Mouse (Mus musculus) midbrain, postnatal 0 days (tissue): ENCODE results near the gene Snd1. TPM values are rescaled to one million over a fixed set of nuclear protein-coding genes. Genes with fewer than 3 reads are reported as not detected.

Experiments used
- ATAC-seq: fragments of 200-750 bp; cut with Nextera tagmentation; 2 replicates; pipeline ENCODE4 v1.8.0; 2017; ENCODE audit warnings: moderate number of reproducible peaks, mild to moderate bottlenecking, moderate TSS enrichment, moderate library complexity; ENCODE audit not compliant: low FRiP score
- DNase-seq: peaks from one replicate; pipeline ENCODE4 v3.0.0-alpha.2; 2015; ENCODE audit warnings: low spot score
- H3K27ac ChIP-seq: fragments of 300-500 bp; sonication (generic); 2 replicates; pipeline ENCODE4 v1.5.1; 2014; ENCODE audit warnings: low read depth, mild to moderate bottlenecking, low read length, mixed read lengths
- H3K27me3 ChIP-seq: fragments of 300-500 bp; sonication (generic); 2 replicates; pipeline ENCODE4 v1.6.1; 2014; ENCODE audit warnings: low read length, control low read depth, mixed read lengths; ENCODE audit not compliant: insufficient read depth
- H3K36me3 ChIP-seq: fragments of 300-500 bp; sonication (generic); 2 replicates; pipeline ENCODE4 v1.6.1; 2014; ENCODE audit warnings: low read length, control low read depth, mixed read lengths; ENCODE audit not compliant: insufficient read depth
- H3K4me1 ChIP-seq: fragments of 300-500 bp; sonication (generic); 2 replicates; pipeline ENCODE4 v1.6.1; 2014; ENCODE audit warnings: mild to moderate bottlenecking, control low read depth, antibody characterized with exemption, low read length, mixed read lengths; ENCODE audit not compliant: insufficient read depth
- H3K4me2 ChIP-seq: fragments of 300-500 bp; sonication (generic); 2 replicates; pipeline ENCODE4 v1.6.1; 2014; ENCODE audit warnings: low read depth, mild to moderate bottlenecking, low read length, mixed read lengths; ENCODE audit not compliant: poor library complexity, severe bottlenecking
- H3K4me3 ChIP-seq: fragments of 300-500 bp; sonication (generic); 2 replicates; pipeline ENCODE4 v1.5.1; 2014; ENCODE audit warnings: low read depth, mild to moderate bottlenecking, low read length, moderate library complexity
- H3K9ac ChIP-seq: fragments of 300-500 bp; sonication (generic); replicated peaks from 2 replicates; pipeline ENCODE4 v1.6.1; 2014; ENCODE audit warnings: mild to moderate bottlenecking, low read length, moderate library complexity, mixed read lengths; ENCODE audit not compliant: poor library complexity, severe bottlenecking
- H3K9me3 ChIP-seq: fragments of 300-500 bp; sonication (generic); 2 replicates; pipeline ENCODE4 v1.6.1; 2016; ENCODE audit warnings: low read length, control low read depth
- CTCF ChIP-seq: IDR thresholded peaks from 2 replicates; pipeline ENCODE4 v1.5.1; 2016; ENCODE audit warnings: antibody characterized with exemption, mild to moderate bottlenecking
- WGBS: fragments of 180-500 bp; shearing (Covaris S2); extraction: QIAGEN DNeasy Blood & Tissue Kit; methylation state at CpG from one replicate; pipeline ENCODE4 v1.1.7; 2014; 5-methylcytosine and 5-hydroxymethylcytosine counted together
- polyA plus RNA-seq: library from polyadenylated mRNA; unstranded; fragments of >200 nt; fragmentation: Nextera tagmentation; extraction: Ambion mirVana; gene quantifications from 2 replicates; pipeline ENCODE4 v1.2.1, GENCODE M21; 2015
- total RNA-seq: library from RNA; depleted of rRNA; stranded (reverse); fragments of >200 nt; gene quantifications from 2 replicates; pipeline ENCODE4 v1.2.3, GENCODE M21; 2014

The Snd1 gene
- total and polyA plus RNA-seq, 2 experiments from 2014 or later, result 70.6 to 81.1 TPM

GRCm38 (mm10) chr6:28867516-28868251 is 392.7 kb downstream of the Snd1 start:
- H3K4me2 ChIP-seq, result no peak overlapping the region
- H3K4me1 ChIP-seq, result peaks cover 12% of the 10 kb centered on the region
- ATAC-seq, result no peak
- H3K9ac ChIP-seq, result no peak overlapping the region
- no peaks in the 10 kb centered on the region; the same call in 1 of the 2 replicates for H3K27me3 ChIP-seq
- WGBS, result 68% methylated on average over 2 of the region's 2 CpGs
- H3K9me3 ChIP-seq, result no peaks in the 10 kb centered on the region
- TF ChIP-seq CTCF, result no peak
- no peaks in the 10 kb centered on the region for H3K36me3 ChIP-seq
- no peak for DNase-seq
- no peak overlapping the region for H3K4me3 ChIP-seq
- no peak overlapping the region for H3K27ac ChIP-seq

DNA sequence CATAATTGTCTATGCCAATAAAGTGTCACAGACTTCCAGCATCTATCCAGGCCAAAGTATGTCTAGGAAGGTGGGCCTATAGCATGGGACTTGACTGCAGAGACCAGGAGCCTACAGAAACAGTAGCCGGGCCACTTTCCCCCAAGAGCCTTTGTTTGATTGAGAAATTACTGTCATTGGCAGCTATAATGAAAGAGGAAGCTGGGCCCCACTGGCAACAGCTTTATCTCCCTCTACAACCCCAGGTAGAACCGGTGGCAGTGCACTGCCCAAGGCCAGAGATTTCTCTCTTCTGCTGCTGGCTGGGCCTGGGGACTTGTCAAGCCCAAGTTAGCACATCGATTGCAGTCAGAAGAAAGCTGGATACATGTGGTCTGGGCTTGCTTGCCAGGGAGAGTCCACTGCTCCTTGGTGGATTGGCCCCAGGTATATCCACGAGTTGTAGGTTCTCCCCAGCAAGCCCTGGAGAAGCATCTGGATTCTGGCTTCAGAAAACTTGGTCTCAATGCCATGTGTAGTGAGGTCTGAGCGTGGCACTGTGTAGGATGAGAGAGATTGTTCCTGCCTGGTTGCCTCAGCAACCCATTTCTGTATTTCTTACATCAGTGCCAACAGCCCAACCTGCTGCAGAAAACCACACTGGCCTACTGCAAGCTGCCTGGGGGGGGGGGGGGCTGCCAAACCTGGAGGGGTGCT is 396.9 kb downstream of the Snd1 start:
- Histone ChIP-seq H3K27me3 (no peaks in the 10 kb centered on the region), H3K27ac (no peak overlapping the region), H3K9me3 (no peaks in the 10 kb centered on the region), H3K36me3 (no peaks in the 10 kb centered on the region), H3K4me1 (peaks cover 5% of the 10 kb centered on the region), H3K4me3 (no peak overlapping the region), H3K9ac (no peak overlapping the region), H3K4me2 (no peak overlapping the region)
- ATAC-seq, result peak; percentile 42; the same call in 1 of the 2 replicates
- DNase-seq, result no peak
- no peak for TF ChIP-seq CTCF
- WGBS, result 74% methylated on average over 5 of the region's 5 CpGs

DNA sequence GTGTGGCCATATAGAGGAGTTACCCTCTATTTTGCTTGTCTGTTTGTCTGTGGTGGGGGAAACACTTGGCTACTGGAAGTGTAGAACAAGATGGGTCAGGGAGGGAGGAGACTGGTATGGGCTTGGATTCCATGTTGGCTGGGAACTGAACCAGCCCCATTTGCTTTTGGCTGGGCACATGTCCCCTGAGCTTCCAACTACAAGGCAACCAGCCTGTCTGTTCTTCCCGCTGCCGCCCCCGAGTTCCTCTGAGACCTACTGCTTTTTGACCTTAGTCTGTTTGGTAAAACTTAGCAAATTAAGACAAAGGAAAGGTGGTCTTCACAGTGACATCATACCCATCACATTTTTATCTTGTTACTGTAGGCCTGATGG is 397.5 kb downstream of the Snd1 start:
- Histone ChIP-seq H3K4me1 (peaks cover 5% of the 10 kb centered on the region), H3K27me3 (no peaks in the 10 kb centered on the region), H3K4me3 (no peak overlapping the region), H3K27ac (no peak overlapping the region), H3K9me3 (no peaks in the 10 kb centered on the region), H3K4me2 (no peak overlapping the region), H3K36me3 (no peaks in the 10 kb centered on the region), H3K9ac (no peak overlapping the region)
- no peak; the same call in 1 of the 2 replicates for ATAC-seq
- TF ChIP-seq CTCF, result no peak
- 80% methylated on average over 3 of the region's 3 CpGs for WGBS
- no peak for DNase-seq

- no peak for ATAC-seq
- Histone ChIP-seq H3K9ac (no peak overlapping the region), H3K27ac (no peak overlapping the region), H3K36me3 (no peaks in the 10 kb centered on the region), H3K27me3 (no peaks in the 10 kb centered on the region), H3K4me3 (no peak overlapping the region), H3K9me3 (no peaks in the 10 kb centered on the region), H3K4me1 (peaks cover 13% of the 10 kb centered on the region), H3K4me2 (no peak overlapping the region)
- DNase-seq, result no peak
- no peak for TF ChIP-seq CTCF
- WGBS, result 73% methylated on average over 11 of the region's 11 CpGs
These were observed 399.1 kb downstream of the Snd1 start for GRCm38 (mm10) chr6:28874053-28874452.

DNA sequence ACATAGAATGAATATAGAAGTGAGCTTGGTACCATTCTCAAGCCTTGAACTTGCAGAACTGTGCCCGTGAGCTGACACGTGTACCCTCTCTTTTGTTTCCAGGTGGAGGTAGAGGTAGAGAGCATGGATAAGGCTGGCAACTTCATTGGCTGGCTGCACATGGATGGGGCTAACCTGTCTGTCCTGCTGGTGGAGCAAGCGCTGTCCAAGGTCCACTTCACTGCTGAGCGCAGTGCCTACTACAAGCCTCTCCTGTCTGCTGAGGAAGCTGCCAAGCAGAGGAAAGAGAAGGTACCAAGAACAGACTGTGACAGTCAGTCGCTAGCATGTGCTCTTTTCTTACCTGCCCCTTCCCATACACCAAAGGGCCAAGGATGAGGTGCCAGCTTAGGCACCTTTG is 399.8 kb downstream of the Snd1 start:
- Histone ChIP-seq H3K9me3 (no peaks in the 10 kb centered on the region), H3K4me3 (no peak overlapping the region), H3K9ac (no peak overlapping the region), H3K27me3 (no peaks in the 10 kb centered on the region), H3K27ac (no peak overlapping the region), H3K4me2 (no peak overlapping the region), H3K36me3 (no peaks in the 10 kb centered on the region), H3K4me1 (peaks cover 13% of the 10 kb centered on the region)
- no peak for ATAC-seq
- no peak for TF ChIP-seq CTCF
- 94% methylated on average over 5 of the region's 5 CpGs for WGBS
- no peak for DNase-seq

DNA sequence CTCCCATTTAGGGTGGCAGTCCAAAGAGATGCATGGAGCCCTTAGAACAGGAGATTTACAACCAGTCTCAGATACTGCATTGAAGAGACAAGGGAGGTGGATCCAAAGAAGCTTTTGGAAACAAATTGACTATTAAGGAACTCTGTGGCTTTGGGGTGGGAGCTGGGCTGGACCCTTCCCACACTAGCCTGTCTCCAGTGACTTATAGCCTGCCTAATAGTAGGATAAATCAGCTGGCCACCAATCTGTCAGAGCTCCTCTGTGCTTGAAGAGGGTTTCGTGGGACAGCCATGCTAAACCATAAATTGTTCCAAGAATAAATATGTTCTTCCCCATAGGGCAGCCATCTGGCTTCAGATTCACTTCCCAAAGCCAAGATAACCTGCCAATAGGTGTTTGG is 400.4 kb downstream of the Snd1 start:
- H3K27ac ChIP-seq, result no peak overlapping the region
- peaks cover 13% of the 10 kb centered on the region for H3K4me1 ChIP-seq
- no peak overlapping the region for H3K9ac ChIP-seq
- no peaks in the 10 kb centered on the region for H3K27me3 ChIP-seq
- ATAC-seq (no peak), DNase-seq (no peak)
- H3K4me2 ChIP-seq, result no peak overlapping the region
- no peak overlapping the region for H3K4me3 ChIP-seq
- H3K36me3 ChIP-seq, result no peaks in the 10 kb centered on the region
- no peak for TF ChIP-seq CTCF
- H3K9me3 ChIP-seq, result no peaks in the 10 kb centered on the region
- 96% methylated on average over 1 of the region's 1 CpGs for WGBS
